8 mouse cellular contexts compared by ENCODE assay signal in the genomic region with DNA sequence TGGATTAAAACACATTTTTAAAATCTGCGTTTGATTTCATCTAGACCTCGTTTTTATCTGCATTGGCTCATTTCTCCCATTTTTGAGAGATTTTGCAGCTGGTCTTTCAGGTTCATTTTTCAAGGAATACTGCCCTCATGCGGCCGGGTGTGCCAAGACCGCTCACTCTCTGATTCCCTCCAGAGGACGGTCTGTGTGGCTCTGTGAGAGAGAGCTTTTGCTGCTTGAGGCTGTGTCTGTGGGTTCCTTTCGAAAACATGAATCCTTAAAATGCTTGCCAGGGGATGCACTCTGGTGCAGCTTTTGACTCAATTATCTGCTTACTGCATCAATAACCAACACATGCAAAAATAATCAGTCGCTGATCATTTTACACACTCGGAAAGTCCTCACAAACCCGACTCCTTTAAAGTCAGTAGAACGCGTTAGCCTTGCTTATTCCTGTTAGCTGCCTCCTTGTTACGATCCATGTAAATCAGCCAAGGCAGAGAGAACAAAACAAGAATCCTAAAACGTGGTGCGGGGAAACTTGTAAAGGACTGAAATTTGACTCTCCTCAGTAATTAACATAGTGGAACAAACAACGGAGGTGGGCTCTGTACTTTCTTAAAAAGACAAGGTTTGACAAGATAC. TPM values are rescaled to one million over a fixed set of nuclear protein-coding genes. Genes with fewer than 3 reads are reported as not detected.
A peak's percentile ranks its signal among the peaks of the same experiment; 100 is the strongest.
DNase-seq lines count a peak whose midpoint lies in the region; ATAC-seq lines count a peak whose summit lies in the region.

No protein-coding gene starts in this region.

- H3K27ac ChIP-seq in hindbrain, embryonic 11.5 days (ENCODE audit: low read depth, low read length), result peak overlapping the region; percentile 91
- H3K27ac ChIP-seq in lung, embryonic 15.5 days, result no peak overlapping the region

- H3K4me1 ChIP-seq in hindbrain, embryonic 11.5 days (replicated peaks; ENCODE audit: control insufficient read depth, insufficient read depth, low read length), result peaks cover 15% of the 10 kb centered on the region
- peaks cover 26% of the 10 kb centered on the region for H3K4me1 ChIP-seq in lung, embryonic 15.5 days

- no peaks in the 10 kb centered on the region for H3K9me3 ChIP-seq in hindbrain, embryonic 11.5 days (ENCODE audit: control insufficient read depth, low read length)
- no peaks in the 10 kb centered on the region for H3K9me3 ChIP-seq in lung, embryonic 15.5 days

- peak overlapping the region; percentile 46 for H3K4me2 ChIP-seq in hindbrain, embryonic 11.5 days (replicated peaks; ENCODE audit: low read depth, low read length)
- H3K4me2 ChIP-seq in lung, embryonic 15.5 days, result peak overlapping the region; percentile 71

- H3K9ac ChIP-seq in hindbrain, embryonic 11.5 days (ENCODE audit: low read depth, low read length), result peak overlapping the region; percentile 54
- H3K9ac ChIP-seq in lung, embryonic 15.5 days, result peak overlapping the region; percentile 32; the same call in 1 of the 2 replicates

- peak; percentile 68 for DNase-seq in R1 (ENCODE audit: low read depth, low spot score)
- peak; percentile 90 for DNase-seq in cerebellum, postnatal 10 days
- peak; percentile 71 to 83 for DNase-seq in frontal cortex, postnatal 10 days (ENCODE audit: low spot score in 2 of 2)
- peak; percentile 91 for DNase-seq in hindbrain, embryonic 11.5 days (ENCODE audit: low spot score)
- DNase-seq in layer of hippocampus, adult 9-11 months, result peak; percentile 84
- DNase-seq in ovary, postnatal 10 days (ENCODE audit: low spot score), result peak; percentile 48
- DNase-seq in thymus, postnatal 0 days (ENCODE audit: low spot score), result peak; percentile 67

- H3K4me3 ChIP-seq in hindbrain, embryonic 11.5 days (ENCODE audit: low read depth, low read length), result peak overlapping the region; percentile 17
- peak overlapping the region; percentile 40 for H3K4me3 ChIP-seq in lung, embryonic 15.5 days

- H3K27me3 ChIP-seq in hindbrain, embryonic 11.5 days (ENCODE audit: control insufficient read depth, insufficient read depth, low read length), result no peaks in the 10 kb centered on the region
- no peaks in the 10 kb centered on the region for H3K27me3 ChIP-seq in lung, embryonic 15.5 days

- no peaks in the 10 kb centered on the region for H3K36me3 ChIP-seq in hindbrain, embryonic 11.5 days (ENCODE audit: control insufficient read depth, insufficient read depth, low read length)
- no peaks in the 10 kb centered on the region for H3K36me3 ChIP-seq in lung, embryonic 15.5 days

- 2% methylated on average over 16 of the region's 16 CpGs for WGBS in hindbrain, embryonic 11.5 days
- 2% methylated on average over 16 of the region's 16 CpGs for WGBS in lung, embryonic 15.5 days

- ATAC-seq in hindbrain, embryonic 11.5 days (ENCODE audit: low FRiP score), result peak; percentile 31
- peak; percentile 89 for ATAC-seq in lung, embryonic 15.5 days (ENCODE audit: borderline replicate concordance, extremely low read depth, low FRiP score, low TSS enrichment)

RNA-seq across cellular contexts. Expression of gene Asb4, which starts 0.5 kb away (rescaled TPM):
- polyA plus RNA-seq in hindbrain, embryonic 11.5 days (2014; fragmentation: Nextera tagmentation; extraction: Ambion mirVana), result 24.5 and 28.7 TPM in 2 replicates
- 7.3 and 8.2 TPM in 2 replicates for polyA plus RNA-seq in lung, embryonic 15.5 days (2015; fragmentation: Nextera tagmentation; extraction: Ambion mirVana)
- polyA plus RNA-seq in thymus, postnatal 0 days (2015; fragmentation: Nextera tagmentation; extraction: Ambion mirVana), result 1.2 and 1.5 TPM in 2 replicates
